Mouse (Mus musculus): ENCODE results near the gene Fam49a. TPM values are rescaled to one million over a fixed set of nuclear protein-coding genes. Genes with fewer than 3 reads are reported as not detected.

Fam49a gene
- polyA plus RNA-seq (2011; ENCODE audit: insufficient read depth, insufficient read length, low read depth, missing spikeins): 8.5 and 10.1 TPM in 2 replicates

DNA sequence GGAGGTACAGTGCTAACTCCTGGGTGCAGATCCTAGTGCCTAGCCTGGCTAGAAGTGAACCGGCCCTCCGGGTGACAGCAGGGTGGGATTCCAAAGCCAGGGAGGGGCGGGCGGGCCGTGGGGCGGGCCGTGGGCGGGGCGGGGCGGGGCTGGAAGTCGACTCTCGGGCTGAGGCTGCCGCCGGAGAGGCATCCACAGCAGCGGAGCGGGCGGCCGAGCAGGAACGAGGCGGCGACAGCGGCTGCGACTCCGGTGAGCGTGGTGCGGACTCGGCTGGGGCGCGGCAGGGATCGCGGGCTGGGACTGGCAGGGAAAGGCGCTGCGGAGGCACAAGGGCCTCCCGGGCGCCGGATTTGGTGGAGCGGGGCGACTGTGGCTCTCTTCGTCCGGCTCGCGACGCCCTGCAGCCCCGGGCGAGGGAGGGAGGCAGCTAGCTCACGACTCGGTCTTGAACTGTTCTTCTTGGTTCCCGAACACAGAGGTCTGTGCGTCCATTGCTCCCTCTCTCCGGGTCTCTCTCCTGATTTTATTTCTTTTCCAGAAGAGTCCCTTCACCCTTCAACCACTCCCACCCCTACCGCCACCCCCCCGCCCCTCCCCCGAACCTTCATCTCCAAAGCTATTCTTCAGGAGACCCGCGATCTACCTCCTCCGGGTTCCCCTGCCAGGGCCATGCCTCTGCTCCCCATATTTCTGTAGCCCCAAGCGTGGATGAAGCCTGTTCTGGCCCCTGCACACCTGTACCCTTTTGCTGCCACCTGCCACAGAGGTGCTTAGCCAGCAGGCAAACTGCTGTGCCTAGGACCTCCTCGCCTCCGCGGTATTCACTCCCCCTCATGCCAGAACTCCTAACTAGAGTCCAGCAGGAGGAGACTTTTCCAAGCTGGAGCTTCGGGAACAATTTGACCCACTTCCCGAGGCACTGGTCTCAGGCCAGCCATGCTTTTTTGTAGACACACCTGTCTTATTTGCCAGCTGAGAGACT lies at the start of gene Fam49a:
TSS of gene Fam49a (plus strand) at position 153 of the 985 bp plus-strand sequence.
- Histone ChIP-seq H3K27ac (ENCODE audit: insufficient read depth, low read length) (no peak within 1 kb of the TSS), H3K4me1 (ENCODE audit: control insufficient read depth, insufficient read depth, low read length) (peaks cover 4% of the 10 kb centered on the region)

DNA sequence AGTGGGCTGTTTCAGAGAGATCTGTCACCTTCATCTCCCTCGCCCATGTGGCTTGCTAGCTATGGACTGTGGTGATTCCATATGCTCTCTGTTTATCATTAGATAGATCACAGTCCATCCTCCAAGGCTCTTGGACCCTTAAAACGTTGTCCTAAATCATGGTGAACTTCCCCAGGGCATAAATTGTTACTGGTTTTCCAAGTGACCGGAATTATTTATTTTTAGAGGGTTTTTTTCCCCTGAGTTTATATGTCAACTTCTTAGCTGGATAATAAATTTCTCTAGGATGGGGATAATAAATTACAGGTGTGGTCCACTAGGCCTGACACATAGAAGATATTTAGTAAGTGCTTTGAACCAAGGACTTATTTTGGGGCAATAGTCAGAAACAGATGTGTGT lies 48.4 kb upstream of the Fam49a start:
- no peaks in the 10 kb centered on the region for H3K4me1 ChIP-seq (ENCODE audit: control insufficient read depth, insufficient read depth, low read length)
- H3K9ac ChIP-seq (ENCODE audit: low read depth, poor library complexity, severe bottlenecking): no peak overlapping the region
- no peaks in the 10 kb centered on the region for H3K9me3 ChIP-seq (replicated peaks; ENCODE audit: control insufficient read depth, insufficient read depth, low read length, poor library complexity, severe bottlenecking)
- TF ChIP-seq EP300 (IDR thresholded peaks at IDR 0.05; ENCODE audit: insufficient read depth, low read depth, low read length): no peak
- TF ChIP-seq POLR2A (IDR thresholded peaks at IDR 0.05; ENCODE audit: insufficient read depth, low read length): no peak
- no peak for TF ChIP-seq CTCF (IDR thresholded peaks at IDR 0.05; ENCODE audit: low read depth, low read length)
- no peaks in the 10 kb centered on the region; the same call in 1 of the 2 replicates for H3K27me3 ChIP-seq (ENCODE audit: control insufficient read depth, insufficient read depth, low read length, poor library complexity, severe bottlenecking)
- H3K4me3 ChIP-seq (ENCODE audit: low read depth, low read length): no peak overlapping the region
- no peaks in the 10 kb centered on the region for H3K36me3 ChIP-seq (ENCODE audit: control insufficient read depth, insufficient read depth, low read length, poor library complexity, severe bottlenecking)
- no peak overlapping the region for H3K27ac ChIP-seq (ENCODE audit: insufficient read depth, low read length)

More for the DNA sequence above, at the start of gene Fam49a:
- H3K9ac ChIP-seq (ENCODE audit: low read depth, poor library complexity, severe bottlenecking): peak within 1 kb of the TSS; percentile 75
- TF ChIP-seq EP300 (IDR thresholded peaks at IDR 0.05; ENCODE audit: insufficient read depth, low read depth, low read length) (no peak), POLR2A (IDR thresholded peaks at IDR 0.05; ENCODE audit: insufficient read depth, low read length) (peak; percentile 33)
- H3K4me3 ChIP-seq (ENCODE audit: low read depth, low read length): peak within 1 kb of the TSS; percentile 79
- no peaks in the 10 kb centered on the region for H3K27me3 ChIP-seq (ENCODE audit: control insufficient read depth, insufficient read depth, low read length, poor library complexity, severe bottlenecking)
- no peaks in the 10 kb centered on the region for H3K36me3 ChIP-seq (ENCODE audit: control insufficient read depth, insufficient read depth, low read length, poor library complexity, severe bottlenecking)
- no peaks in the 10 kb centered on the region for H3K9me3 ChIP-seq (replicated peaks; ENCODE audit: control insufficient read depth, insufficient read depth, low read length, poor library complexity, severe bottlenecking)

DNA sequence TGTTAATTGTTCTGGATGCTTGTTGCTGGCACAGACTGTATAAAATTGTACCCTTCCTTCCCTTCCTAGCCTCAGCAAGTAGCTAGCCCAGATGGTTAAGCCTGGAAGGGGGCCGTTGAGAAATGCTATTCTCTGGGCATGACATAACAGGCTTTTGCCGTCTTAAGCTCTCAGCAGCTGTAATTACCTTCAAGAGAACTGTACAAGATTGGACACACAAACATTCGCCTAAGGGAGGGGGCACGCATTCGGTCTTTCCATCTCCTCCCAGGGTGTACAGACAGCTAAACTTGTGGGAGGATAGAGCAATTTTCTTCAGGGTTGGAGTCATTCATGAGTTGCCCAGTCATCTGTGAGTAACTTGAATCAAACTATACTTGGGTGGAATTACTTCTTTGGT lies 43.0 kb upstream of the Fam49a start:
- Histone ChIP-seq H3K9ac (ENCODE audit: low read depth, poor library complexity, severe bottlenecking) (no peak overlapping the region), H3K36me3 (ENCODE audit: control insufficient read depth, insufficient read depth, low read length, poor library complexity, severe bottlenecking) (no peaks in the 10 kb centered on the region), H3K9me3 (replicated peaks; ENCODE audit: control insufficient read depth, insufficient read depth, low read length, poor library complexity, severe bottlenecking) (no peaks in the 10 kb centered on the region), H3K27ac (ENCODE audit: insufficient read depth, low read length) (no peak overlapping the region), H3K27me3 (ENCODE audit: control insufficient read depth, insufficient read depth, low read length, poor library complexity, severe bottlenecking) (no peaks in the 10 kb centered on the region), H3K4me3 (ENCODE audit: low read depth, low read length) (no peak overlapping the region), H3K4me1 (ENCODE audit: control insufficient read depth, insufficient read depth, low read length) (no peaks in the 10 kb centered on the region)
- TF ChIP-seq CTCF (IDR thresholded peaks at IDR 0.05; ENCODE audit: low read depth, low read length): no peak

DNA sequence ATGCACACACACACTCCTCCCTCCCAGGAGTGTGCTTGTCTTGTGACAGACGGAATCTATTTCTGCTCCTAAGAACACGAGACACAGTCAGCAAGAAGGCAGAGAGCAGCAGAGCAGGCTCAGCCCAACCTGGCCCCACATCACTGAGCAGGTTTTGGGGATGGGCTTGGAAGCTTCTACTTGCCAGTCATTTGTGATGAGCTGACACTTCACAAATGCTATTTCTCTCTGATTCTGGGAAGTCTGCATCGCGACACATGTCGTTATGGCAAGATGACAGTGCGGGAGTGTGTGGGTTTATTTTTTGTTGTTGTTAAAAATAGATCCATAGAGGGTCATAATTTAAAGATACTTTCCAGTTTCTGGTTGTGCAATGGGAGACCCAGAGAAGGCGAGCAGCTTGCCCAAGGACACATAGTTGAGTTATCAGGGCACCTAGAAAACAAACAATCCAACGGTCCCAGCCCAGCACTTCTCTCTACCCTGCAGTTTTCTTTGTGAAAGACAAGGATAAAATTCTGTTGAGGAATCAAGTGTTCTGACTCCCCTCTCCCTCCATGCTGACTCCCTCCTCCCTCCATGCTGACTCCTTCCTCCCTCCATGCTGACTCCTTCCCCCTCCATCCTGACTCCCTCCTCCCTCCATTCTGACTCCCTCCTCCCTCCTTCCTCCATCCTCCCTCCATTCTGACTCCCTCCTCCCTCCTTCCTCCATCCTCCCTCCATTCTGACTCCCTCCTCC lies 41.0 kb upstream of the Fam49a start:
- no peaks in the 10 kb centered on the region for H3K9me3 ChIP-seq (replicated peaks; ENCODE audit: control insufficient read depth, insufficient read depth, low read length, poor library complexity, severe bottlenecking)
- H3K27me3 ChIP-seq (ENCODE audit: control insufficient read depth, insufficient read depth, low read length, poor library complexity, severe bottlenecking): no peaks in the 10 kb centered on the region
- TF ChIP-seq CTCF (IDR thresholded peaks at IDR 0.05; ENCODE audit: low read depth, low read length) (no peak), POLR2A (IDR thresholded peaks at IDR 0.05; ENCODE audit: insufficient read depth, low read length) (no peak), EP300 (IDR thresholded peaks at IDR 0.05; ENCODE audit: insufficient read depth, low read depth, low read length) (no peak)
- H3K4me1 ChIP-seq (ENCODE audit: control insufficient read depth, insufficient read depth, low read length): no peaks in the 10 kb centered on the region
- H3K27ac ChIP-seq (ENCODE audit: insufficient read depth, low read length): no peak overlapping the region
- no peak overlapping the region for H3K4me3 ChIP-seq (ENCODE audit: low read depth, low read length)
- H3K36me3 ChIP-seq (ENCODE audit: control insufficient read depth, insufficient read depth, low read length, poor library complexity, severe bottlenecking): no peaks in the 10 kb centered on the region
- H3K9ac ChIP-seq (ENCODE audit: low read depth, poor library complexity, severe bottlenecking): no peak overlapping the region

DNA sequence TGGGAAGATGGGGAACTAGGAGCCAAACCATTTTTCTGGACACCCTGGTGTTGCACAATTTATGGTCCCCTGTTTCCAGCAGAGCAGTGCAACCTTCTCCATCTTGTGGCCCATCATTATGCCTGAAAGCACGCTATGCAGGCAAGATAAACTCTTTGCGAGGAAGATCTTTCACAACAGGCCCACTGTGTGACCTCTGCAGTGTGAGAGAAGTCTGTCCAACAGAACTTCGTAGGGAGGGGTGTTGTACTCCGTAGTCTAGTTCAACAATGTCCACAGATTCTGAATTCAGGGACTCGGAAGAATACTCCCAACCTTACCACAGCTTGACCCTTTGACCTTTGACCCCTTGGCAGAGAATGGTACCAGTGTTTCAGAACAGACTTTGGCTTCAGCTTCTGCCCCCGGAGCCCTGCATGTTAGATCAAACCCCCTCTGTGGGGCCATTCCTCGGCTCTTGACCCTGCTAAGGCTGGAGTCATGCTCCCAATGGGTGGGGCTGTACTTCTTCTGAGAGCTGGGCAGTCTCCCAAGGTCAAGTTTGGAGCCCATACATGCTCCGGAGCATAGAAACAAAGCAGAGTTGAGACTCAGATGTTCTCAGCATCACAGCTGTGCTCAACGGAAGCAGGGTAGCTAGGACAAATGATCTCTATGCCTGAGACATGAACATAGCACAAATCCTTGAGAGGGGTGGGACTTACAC lies 39.2 kb upstream of the Fam49a start:
- H3K27ac ChIP-seq (ENCODE audit: insufficient read depth, low read length): no peak overlapping the region
- no peak overlapping the region for H3K4me3 ChIP-seq (ENCODE audit: low read depth, low read length)
- H3K36me3 ChIP-seq (ENCODE audit: control insufficient read depth, insufficient read depth, low read length, poor library complexity, severe bottlenecking): no peaks in the 10 kb centered on the region
- no peaks in the 10 kb centered on the region for H3K27me3 ChIP-seq (ENCODE audit: control insufficient read depth, insufficient read depth, low read length, poor library complexity, severe bottlenecking)
- TF ChIP-seq EP300 (IDR thresholded peaks at IDR 0.05; ENCODE audit: insufficient read depth, low read depth, low read length) (no peak), CTCF (IDR thresholded peaks at IDR 0.05; ENCODE audit: low read depth, low read length) (no peak), POLR2A (IDR thresholded peaks at IDR 0.05; ENCODE audit: insufficient read depth, low read length) (no peak)
- H3K9me3 ChIP-seq (replicated peaks; ENCODE audit: control insufficient read depth, insufficient read depth, low read length, poor library complexity, severe bottlenecking): no peaks in the 10 kb centered on the region
- no peaks in the 10 kb centered on the region for H3K4me1 ChIP-seq (ENCODE audit: control insufficient read depth, insufficient read depth, low read length)
- no peak overlapping the region for H3K9ac ChIP-seq (ENCODE audit: low read depth, poor library complexity, severe bottlenecking)

All from ES-Bruce4 (cell line).